Comparison of ENCODE assay signal across 11 mouse cellular contexts in genomic region chr17:84156227-84156573, GRCm38 (mm10). TPM values are rescaled to one million over a fixed set of nuclear protein-coding genes. Genes with fewer than 3 reads are reported as not detected.
A peak's percentile ranks its signal among the peaks of the same experiment; 100 is the strongest.
DNase-seq lines count a peak whose midpoint lies in the region; ATAC-seq and TF ChIP-seq lines count a peak whose summit lies in the region.
"Had no signal": no experiment of that assay in that cellular context is flagged by ENCODE, and none has a peak within 500 bp of the region (broad histone marks: within the 10 kb centered on the region; RNA-seq: fewer than 3 reads in every experiment).

No protein-coding gene starts in this region.

- H3K27me3 ChIP-seq in midbrain, embryonic 11.5 days (ENCODE audit: control insufficient read depth, insufficient read depth, low read length), result no peaks in the 10 kb centered on the region
- H3K27me3 ChIP-seq in midbrain, embryonic 14.5 days (ENCODE audit: control insufficient read depth, insufficient read depth, low read length), result no peaks in the 10 kb centered on the region
- H3K27me3 ChIP-seq in intestine, postnatal 0 days (replicated peaks; ENCODE audit: control insufficient read depth, insufficient read depth, low read length), result no peaks in the 10 kb centered on the region
- H3K27me3 ChIP-seq in stomach, embryonic 14.5 days (ENCODE audit: control insufficient read depth, insufficient read depth, low read length), result no peaks in the 10 kb centered on the region
- H3K27me3 ChIP-seq: forebrain, embryonic 15.5 days; heart, embryonic 15.5 days had no signal

- no peak overlapping the region for H3K4me3 ChIP-seq in midbrain, embryonic 11.5 days (ENCODE audit: low read depth, low read length)
- no peak overlapping the region for H3K4me3 ChIP-seq in midbrain, embryonic 14.5 days (replicated peaks; ENCODE audit: low read depth, low read length)
- H3K4me3 ChIP-seq in intestine, postnatal 0 days (ENCODE audit: low read depth, low read length), result peak overlapping the region; percentile 1; the same call in 1 of the 2 replicates
- H3K4me3 ChIP-seq in stomach, embryonic 14.5 days (ENCODE audit: low read depth, low read length), result no peak overlapping the region
- no peak overlapping the region for H3K4me3 ChIP-seq in left cerebral cortex, adult 2 months
- H3K4me3 ChIP-seq: forebrain, embryonic 15.5 days; heart, embryonic 15.5 days; neural tube, embryonic 13.5 days had no signal

- H3K4me2 ChIP-seq in midbrain, embryonic 11.5 days, result no peak overlapping the region
- no peak overlapping the region for H3K4me2 ChIP-seq in midbrain, embryonic 14.5 days (ENCODE audit: low read length)
- H3K4me2 ChIP-seq in intestine, postnatal 0 days (replicated peaks; ENCODE audit: low read depth), result peak overlapping the region; percentile 45
- no peak overlapping the region for H3K4me2 ChIP-seq in stomach, embryonic 14.5 days (replicated peaks; ENCODE audit: low read depth, low read length)
- H3K4me2 ChIP-seq: forebrain, embryonic 15.5 days; heart, embryonic 15.5 days; neural tube, embryonic 13.5 days had no signal

- no peak for TF ChIP-seq CTCF in intestine, postnatal 0 days (IDR thresholded peaks at IDR 0.05; ENCODE audit: low read depth)
- TF ChIP-seq CTCF in left cerebral cortex, adult 2 months (IDR thresholded peaks at IDR 0.05), result no peak

- ATAC-seq in midbrain, embryonic 11.5 days (ENCODE audit: low FRiP score), result no peak
- ATAC-seq in midbrain, embryonic 14.5 days (ENCODE audit: low FRiP score, low TSS enrichment), result no peak
- peak; percentile 44 for ATAC-seq in intestine, postnatal 0 days
- no peak for ATAC-seq in stomach, embryonic 14.5 days (ENCODE audit: insufficient number of reproducible peaks, insufficient read depth, low FRiP score, low read depth)
- ATAC-seq: forebrain, embryonic 15.5 days had no signal

- WGBS in midbrain, embryonic 11.5 days, result 61% methylated on average over 13 of the region's 13 CpGs
- 63% methylated on average over 13 of the region's 13 CpGs for WGBS in midbrain, embryonic 14.5 days
- 34% methylated on average over 13 of the region's 13 CpGs for WGBS in intestine, postnatal 0 days
- 50% methylated on average over 13 of the region's 13 CpGs for WGBS in stomach, embryonic 14.5 days

- no peaks in the 10 kb centered on the region for H3K9me3 ChIP-seq in midbrain, embryonic 11.5 days (ENCODE audit: control insufficient read depth, low read length)
- no peaks in the 10 kb centered on the region for H3K9me3 ChIP-seq in midbrain, embryonic 14.5 days (ENCODE audit: control insufficient read depth, low read length)
- no peaks in the 10 kb centered on the region for H3K9me3 ChIP-seq in intestine, postnatal 0 days (ENCODE audit: control insufficient read depth)
- H3K9me3 ChIP-seq in stomach, embryonic 14.5 days (ENCODE audit: control insufficient read depth, low read depth, low read length), result no peaks in the 10 kb centered on the region
- H3K9me3 ChIP-seq: forebrain, embryonic 15.5 days; heart, embryonic 15.5 days; neural tube, embryonic 13.5 days had no signal

- DNase-seq in midbrain, embryonic 11.5 days (ENCODE audit: low spot score, missing footprints), result peak; percentile 54
- DNase-seq in midbrain, embryonic 14.5 days, result no peak
- DNase-seq in kidney, postnatal 25 days, result peak; percentile 71 to 85
- DNase-seq in layer of hippocampus, adult 18-20 months (ENCODE audit: low spot score in 2 of 2), result no peak
- no peak for DNase-seq in cerebellum, adult 9-11 months
- no peak for DNase-seq in left cerebral cortex, adult 2 months (ENCODE audit: extremely low spot score in 1 of 2, low spot score in 2 of 2)

- no peaks in the 10 kb centered on the region for H3K4me1 ChIP-seq in midbrain, embryonic 11.5 days (ENCODE audit: control insufficient read depth, insufficient read depth, low read length)
- no peaks in the 10 kb centered on the region for H3K4me1 ChIP-seq in midbrain, embryonic 14.5 days (ENCODE audit: control insufficient read depth, insufficient read depth, low read length)
- H3K4me1 ChIP-seq in intestine, postnatal 0 days (replicated peaks; ENCODE audit: control insufficient read depth, insufficient read depth, low read length), result peaks cover 24% of the 10 kb centered on the region
- H3K4me1 ChIP-seq in stomach, embryonic 14.5 days (ENCODE audit: control insufficient read depth, insufficient read depth, low read length), result peaks cover 17% of the 10 kb centered on the region
- H3K4me1 ChIP-seq: forebrain, embryonic 15.5 days had no signal

- intact Hi-C loops in left cerebral cortex, adult 2 months (cut with DNase I), result no loop called here

- H3K9ac ChIP-seq in midbrain, embryonic 11.5 days (ENCODE audit: low read length), result no peak overlapping the region
- H3K9ac ChIP-seq in midbrain, embryonic 14.5 days (replicated peaks; ENCODE audit: low read length), result no peak overlapping the region
- 0 out of 2 replicates have a peak overlapping the region, but pooled peaks have one; percentile 22 for H3K9ac ChIP-seq in intestine, postnatal 0 days (ENCODE audit: low read depth, low read length)
- no peak overlapping the region for H3K9ac ChIP-seq in stomach, embryonic 14.5 days (replicated peaks; ENCODE audit: low read depth, low read length)
- H3K9ac ChIP-seq: forebrain, embryonic 15.5 days; heart, embryonic 15.5 days; neural tube, embryonic 13.5 days had no signal

- no peak overlapping the region for H3K27ac ChIP-seq in midbrain, embryonic 11.5 days (ENCODE audit: low read depth, low read length)
- H3K27ac ChIP-seq in midbrain, embryonic 14.5 days (replicated peaks; ENCODE audit: low read depth, low read length), result no peak overlapping the region
- H3K27ac ChIP-seq in intestine, postnatal 0 days (ENCODE audit: low read depth, low read length), result peak overlapping the region; percentile 99
- H3K27ac ChIP-seq in stomach, embryonic 14.5 days (ENCODE audit: low read length), result peak overlapping the region; percentile 90
- H3K27ac ChIP-seq in left cerebral cortex, adult 2 months, result no peak overlapping the region
- H3K27ac ChIP-seq: forebrain, embryonic 15.5 days; neural tube, embryonic 13.5 days had no signal

- H3K36me3 ChIP-seq in midbrain, embryonic 11.5 days (ENCODE audit: control insufficient read depth, insufficient read depth, low read length), result no peaks in the 10 kb centered on the region
- no peaks in the 10 kb centered on the region for H3K36me3 ChIP-seq in midbrain, embryonic 14.5 days (ENCODE audit: control insufficient read depth, insufficient read depth, low read length)
- H3K36me3 ChIP-seq in intestine, postnatal 0 days (ENCODE audit: control insufficient read depth, insufficient read depth), result no peaks in the 10 kb centered on the region; the same call in 1 of the 2 replicates
- no peaks in the 10 kb centered on the region for H3K36me3 ChIP-seq in stomach, embryonic 14.5 days (ENCODE audit: control insufficient read depth, insufficient read depth, low read length)
- H3K36me3 ChIP-seq: forebrain, embryonic 15.5 days; heart, embryonic 15.5 days; neural tube, embryonic 13.5 days had no signal

RNA-seq across cellular contexts. Expression of gene Zfp36l2, which starts 31.5 kb away (rescaled TPM):
- polyA plus RNA-seq in midbrain, embryonic 11.5 days (2014; fragmentation: Nextera tagmentation; extraction: Ambion mirVana), result 14.4 and 14.6 TPM in 2 replicates
- 4.6 and 6.4 TPM in 2 replicates for polyA plus RNA-seq in midbrain, embryonic 14.5 days (2014; fragmentation: Nextera tagmentation; extraction: Ambion mirVana)
- polyA plus RNA-seq in intestine, postnatal 0 days (2015; fragmentation: Nextera tagmentation; extraction: Ambion mirVana), result 29.6 and 32.0 TPM in 2 replicates
- polyA plus RNA-seq in stomach, embryonic 14.5 days (2014; fragmentation: Nextera tagmentation; extraction: Ambion mirVana), result 31.2 and 33.2 TPM in 2 replicates
- 10 to 100 TPM; 22.0 to 32.5 TPM for total RNA-seq in layer of hippocampus, adult 18-20 months (2021)
- total RNA-seq in left cerebral cortex, adult 2 months (2021), result 10 to 100 TPM; 22.5 to 24.3 TPM

Comparison
In these comparisons a context has a peak if more than half of its experiments do, and no peak if none do; other contexts are left out.
1. DNase-seq: peak in midbrain, embryonic 11.5 days (single experiment) and kidney, postnatal 25 days (2 of 2); none in midbrain, embryonic 14.5 days (single experiment), layer of hippocampus, adult 18-20 months (0 of 2), cerebellum, adult 9-11 months (single experiment) and left cerebral cortex, adult 2 months (0 of 2).
2. H3K27ac ChIP-seq: peak in intestine, postnatal 0 days (single experiment) and stomach, embryonic 14.5 days (single experiment); none in midbrain, embryonic 11.5 days (single experiment), midbrain, embryonic 14.5 days (single experiment) and left cerebral cortex, adult 2 months (single experiment).